Mouse (Mus musculus): ENCODE results near the gene Ehf.

DNA sequence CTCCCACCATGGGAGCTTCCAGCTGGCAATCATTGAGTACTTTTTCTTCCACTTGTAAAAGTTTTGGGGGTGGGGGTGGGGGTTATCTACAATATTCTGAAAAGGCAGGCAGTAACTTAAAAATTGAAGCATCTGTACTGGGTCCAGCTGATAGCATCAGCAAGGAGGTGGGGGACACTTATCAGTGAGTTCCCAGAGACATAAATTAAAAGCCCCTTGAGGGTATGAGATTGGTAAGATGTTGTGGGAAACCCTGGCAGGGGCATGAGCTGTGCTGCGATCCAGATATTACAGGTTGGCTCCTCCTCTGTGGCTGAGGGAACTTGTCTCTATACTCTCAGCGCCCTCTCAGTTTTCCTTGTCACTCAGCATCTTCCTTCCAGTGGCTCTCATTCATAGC, 21.2 kb upstream of the Ehf start:
- TF ChIP-seq POLR2A (IDR thresholded peaks at IDR 0.05; ENCODE audit: borderline replicate concordance, insufficient read depth, low read length) (no peak), CTCF (IDR thresholded peaks at IDR 0.05; ENCODE audit: borderline replicate concordance, insufficient read depth, low read depth, low read length) (no peak)

Measured in cerebellum, adult 2 months (tissue).